Mouse (Mus musculus): ENCODE measurements around the gene Pparg. TPM values are rescaled to one million over a fixed set of nuclear protein-coding genes. Genes with fewer than 3 reads are reported as not detected.

The Pparg gene
- polyA plus RNA-seq, 2 experiments: 0.67 to 1.7 TPM

DNA sequence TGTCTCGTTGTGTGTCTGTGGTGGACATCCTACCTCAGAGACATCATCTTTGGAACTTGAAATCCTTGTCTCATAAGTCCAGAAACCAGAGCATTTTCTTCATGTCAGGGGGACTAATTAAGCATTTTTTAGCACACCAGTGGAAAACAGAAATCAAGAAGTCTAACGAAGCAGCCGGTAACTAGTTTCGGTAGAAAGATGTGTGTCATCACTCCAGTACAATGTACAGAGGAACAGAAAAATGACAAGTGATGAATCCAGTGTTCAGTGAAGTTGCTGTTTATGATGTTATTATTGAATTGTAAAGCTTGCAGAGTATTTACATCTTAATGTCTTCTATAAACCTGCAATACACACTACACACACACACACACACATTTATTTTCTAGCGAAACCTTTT, 19.8 kb downstream of the Pparg start:
- no peak overlapping the region for H3K27ac ChIP-seq
- WGBS (ENCODE audit: insufficient replicate concordance): 70% methylated on average over 5 of the region's 5 CpGs
- ATAC-seq (ENCODE audit: insufficient read depth): no peak

DNA sequence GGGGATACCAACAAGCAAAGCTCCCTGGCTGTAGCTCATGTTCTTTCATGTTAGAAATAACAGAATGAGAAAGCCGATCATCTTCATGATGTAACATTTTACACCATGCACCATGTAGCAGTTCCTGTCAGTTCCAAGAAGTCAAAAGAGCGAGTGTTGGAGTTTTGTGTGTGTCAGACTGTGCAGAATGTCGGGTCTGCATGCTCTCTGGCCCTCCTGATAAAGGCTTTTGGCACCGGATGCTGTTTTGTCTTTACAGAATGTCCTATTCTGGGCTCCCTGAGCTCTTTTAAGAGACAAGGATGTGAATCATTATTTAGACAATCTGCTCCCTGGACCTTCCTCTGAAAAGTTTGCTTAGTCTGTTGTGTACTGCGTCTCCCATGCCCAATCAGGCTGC, 22.0 kb downstream of the Pparg start:
- no peak overlapping the region for H3K4me2 ChIP-seq (ENCODE audit: low read depth)
- no peak for ATAC-seq (ENCODE audit: insufficient read depth)
- no peaks in the 10 kb centered on the region for H3K9me3 ChIP-seq (ENCODE audit: control insufficient read depth, low read length)
- no peak overlapping the region for H3K27ac ChIP-seq
- H3K4me3 ChIP-seq (ENCODE audit: insufficient read depth in 1 of 2, low read depth in 2 of 2, low read length in 2 of 2): no peak overlapping the region
- WGBS (ENCODE audit: insufficient replicate concordance): 36% methylated on average over 5 of the region's 5 CpGs
- TF ChIP-seq CTCF (IDR thresholded peaks at IDR 0.05; ENCODE audit: low read depth) (no peak), EP300 (IDR thresholded peaks at IDR 0.05; ENCODE audit: low read depth) (no peak)
- no peak overlapping the region for H3K9ac ChIP-seq (replicated peaks)
- H3K27me3 ChIP-seq (ENCODE audit: control insufficient read depth, insufficient read depth, low read length): no peaks in the 10 kb centered on the region
- no peaks in the 10 kb centered on the region for H3K4me1 ChIP-seq (replicated peaks; ENCODE audit: control insufficient read depth in 2 of 2, insufficient read depth in 2 of 2, low read length in 1 of 2)
- no peak for DNase-seq (ENCODE audit: low read depth in 3 of 3, low spot score in 3 of 3)
- no peaks in the 10 kb centered on the region for H3K36me3 ChIP-seq (replicated peaks; ENCODE audit: control insufficient read depth, insufficient read depth, low read depth)

More for the DNA sequence above, 19.8 kb downstream of the Pparg start:
- H3K36me3 ChIP-seq (replicated peaks; ENCODE audit: control insufficient read depth, insufficient read depth, low read depth): no peaks in the 10 kb centered on the region
- DNase-seq (ENCODE audit: low read depth in 3 of 3, low spot score in 3 of 3): no peak
- no peak overlapping the region for H3K4me2 ChIP-seq (ENCODE audit: low read depth)
- H3K4me3 ChIP-seq (ENCODE audit: insufficient read depth in 1 of 2, low read depth in 2 of 2, low read length in 2 of 2): no peak overlapping the region
- H3K27me3 ChIP-seq (ENCODE audit: control insufficient read depth, insufficient read depth, low read length): no peaks in the 10 kb centered on the region
- no peaks in the 10 kb centered on the region for H3K9me3 ChIP-seq (ENCODE audit: control insufficient read depth, low read length)
- H3K4me1 ChIP-seq (replicated peaks; ENCODE audit: control insufficient read depth in 2 of 2, insufficient read depth in 2 of 2, low read length in 1 of 2): no peaks in the 10 kb centered on the region
- TF ChIP-seq CTCF (IDR thresholded peaks at IDR 0.05; ENCODE audit: low read depth): no peak
- no peak for TF ChIP-seq EP300 (IDR thresholded peaks at IDR 0.05; ENCODE audit: low read depth)
- no peak overlapping the region for H3K9ac ChIP-seq (replicated peaks)

GRCm38 (mm10) chr6:115389945-115390540, 29.3 kb downstream of the Pparg start:
- no peak overlapping the region for H3K4me3 ChIP-seq (ENCODE audit: insufficient read depth in 1 of 2, low read depth in 2 of 2, low read length in 2 of 2)
- TF ChIP-seq EP300 (IDR thresholded peaks at IDR 0.05; ENCODE audit: low read depth): no peak
- WGBS (ENCODE audit: insufficient replicate concordance): 65% methylated on average over 4 of the region's 4 CpGs
- H3K27me3 ChIP-seq (ENCODE audit: control insufficient read depth, insufficient read depth, low read length): no peaks in the 10 kb centered on the region
- DNase-seq (ENCODE audit: low read depth in 3 of 3, low spot score in 3 of 3) (no peak), ATAC-seq (ENCODE audit: insufficient read depth) (no peak)
- no peaks in the 10 kb centered on the region for H3K9me3 ChIP-seq (ENCODE audit: control insufficient read depth, low read length)
- H3K4me1 ChIP-seq (replicated peaks; ENCODE audit: control insufficient read depth in 2 of 2, insufficient read depth in 2 of 2, low read length in 1 of 2): no peaks in the 10 kb centered on the region
- H3K4me2 ChIP-seq (ENCODE audit: low read depth): no peak overlapping the region
- H3K27ac ChIP-seq: no peak overlapping the region
- no peak overlapping the region for H3K9ac ChIP-seq (replicated peaks)
- H3K36me3 ChIP-seq (replicated peaks; ENCODE audit: control insufficient read depth, insufficient read depth, low read depth): no peaks in the 10 kb centered on the region

- Histone ChIP-seq H3K9ac (replicated peaks) (no peak overlapping the region), H3K4me2 (ENCODE audit: low read depth) (no peak overlapping the region), H3K4me1 (replicated peaks; ENCODE audit: control insufficient read depth in 2 of 2, insufficient read depth in 2 of 2, low read length in 1 of 2) (no peaks in the 10 kb centered on the region), H3K36me3 (replicated peaks; ENCODE audit: control insufficient read depth, insufficient read depth, low read depth) (no peaks in the 10 kb centered on the region), H3K4me3 (ENCODE audit: insufficient read depth in 1 of 2, low read depth in 2 of 2, low read length in 2 of 2) (no peak overlapping the region), H3K27me3 (ENCODE audit: control insufficient read depth, insufficient read depth, low read length) (no peaks in the 10 kb centered on the region), H3K9me3 (ENCODE audit: control insufficient read depth, low read length) (no peaks in the 10 kb centered on the region), H3K27ac (no peak overlapping the region)
- DNase-seq (ENCODE audit: low read depth in 3 of 3, low spot score in 3 of 3): no peak
- 26% methylated on average over 3 of the region's 3 CpGs for WGBS (ENCODE audit: insufficient replicate concordance)
- ATAC-seq (ENCODE audit: insufficient read depth): no peak
- TF ChIP-seq EP300 (IDR thresholded peaks at IDR 0.05; ENCODE audit: low read depth): no peak
- no peak for TF ChIP-seq CTCF (IDR thresholded peaks at IDR 0.05; ENCODE audit: low read depth)
Observed at GRCm38 (mm10) chr6:115396911-115397310, 36.2 kb downstream of the Pparg start.

DNA sequence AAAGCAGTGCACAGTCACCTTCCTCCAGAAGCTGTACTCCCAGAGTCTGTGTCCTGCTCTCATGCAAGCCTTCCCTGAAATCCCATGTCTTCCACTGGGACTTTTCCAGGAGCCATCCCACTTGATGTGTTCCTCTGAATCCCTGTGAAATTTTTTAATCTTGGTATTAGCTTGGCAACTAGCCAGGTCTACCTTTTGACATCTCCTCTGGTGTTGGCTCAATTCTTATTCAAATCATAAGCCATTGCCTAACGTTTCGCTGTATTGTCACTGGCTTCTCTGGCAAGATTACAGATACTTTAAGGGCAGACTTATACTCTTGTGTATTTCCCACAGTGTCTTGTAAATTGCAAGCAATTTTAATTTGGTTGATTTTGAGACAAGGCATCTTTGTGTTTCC, 43.6 kb downstream of the Pparg start:
- no peak overlapping the region for H3K27ac ChIP-seq
- no peak overlapping the region for H3K9ac ChIP-seq (replicated peaks)
- H3K9me3 ChIP-seq (ENCODE audit: control insufficient read depth, low read length): no peaks in the 10 kb centered on the region
- no peak for TF ChIP-seq EP300 (IDR thresholded peaks at IDR 0.05; ENCODE audit: low read depth)
- TF ChIP-seq CTCF (IDR thresholded peaks at IDR 0.05; ENCODE audit: low read depth): no peak
- no peak for DNase-seq (ENCODE audit: low read depth in 3 of 3, low spot score in 3 of 3)
- H3K36me3 ChIP-seq (replicated peaks; ENCODE audit: control insufficient read depth, insufficient read depth, low read depth): no peaks in the 10 kb centered on the region
- no peaks in the 10 kb centered on the region for H3K4me1 ChIP-seq (replicated peaks; ENCODE audit: control insufficient read depth in 2 of 2, insufficient read depth in 2 of 2, low read length in 1 of 2)
- no peak for ATAC-seq (ENCODE audit: insufficient read depth)
- H3K4me2 ChIP-seq (ENCODE audit: low read depth): no peak overlapping the region
- no peaks in the 10 kb centered on the region for H3K27me3 ChIP-seq (ENCODE audit: control insufficient read depth, insufficient read depth, low read length)
- H3K4me3 ChIP-seq (ENCODE audit: insufficient read depth in 1 of 2, low read depth in 2 of 2, low read length in 2 of 2): no peak overlapping the region
- WGBS (ENCODE audit: insufficient replicate concordance): 66% methylated on average over 2 of the region's 2 CpGs
